Mouse (Mus musculus): ENCODE data around the gene Cc2d2b.

Cc2d2b gene

GRCm38 (mm10) chr19:40748559-40748958, at the start of gene Cc2d2b:
Gene Cc2d2b, plus strand, starts transcription at chr19:40748753.
- DNase-seq, result peak; percentile 78

- DNase-seq, result peak; percentile 82
These were observed 48.7 kb upstream of the Cc2d2b start for GRCm38 (mm10) chr19:40699816-40700215.

- peak; percentile 94 for DNase-seq
These were observed 46.1 kb upstream of the Cc2d2b start for GRCm38 (mm10) chr19:40702406-40702805.

- peak; percentile 76 for DNase-seq
These were observed 35.5 kb upstream of the Cc2d2b start for GRCm38 (mm10) chr19:40712889-40713628.

GRCm38 (mm10) chr19:40714700-40715099, 33.9 kb upstream of the Cc2d2b start:
- DNase-seq, result peak; percentile 71

- peak; percentile 94 for DNase-seq
These were observed 31.6 kb upstream of the Cc2d2b start for GRCm38 (mm10) chr19:40716981-40717380.

GRCm38 (mm10) chr19:40719439-40720105, 29.0 kb upstream of the Cc2d2b start:
- DNase-seq, result peak; percentile 81

- peak; percentile 78 for DNase-seq
These were observed 28.2 kb upstream of the Cc2d2b start for GRCm38 (mm10) chr19:40720381-40720780.

- peak; percentile 83 for DNase-seq
These were observed 26.2 kb upstream of the Cc2d2b start for GRCm38 (mm10) chr19:40722137-40723038.

- DNase-seq, result peak; percentile 74
These were observed 25.0 kb upstream of the Cc2d2b start for GRCm38 (mm10) chr19:40723516-40723915.

GRCm38 (mm10) chr19:40726148-40726547, 22.4 kb upstream of the Cc2d2b start:
- DNase-seq, result peak; percentile 98

GRCm38 (mm10) chr19:40726614-40727013, 21.9 kb upstream of the Cc2d2b start:
- peak; percentile 90 for DNase-seq

- DNase-seq, result peak; percentile 80
These were observed 20.3 kb upstream of the Cc2d2b start for GRCm38 (mm10) chr19:40728213-40728612.

GRCm38 (mm10) chr19:40728732-40729420, 19.7 kb upstream of the Cc2d2b start:
- DNase-seq, result peak; percentile 94

- DNase-seq, result no peak
These were observed 15.1 kb upstream of the Cc2d2b start for GRCm38 (mm10) chr19:40733409-40733808.

GRCm38 (mm10) chr19:40733849-40734248, 14.7 kb upstream of the Cc2d2b start:
- peak; percentile 81 for DNase-seq

- peak; percentile 96 for DNase-seq
These were observed 11.7 kb upstream of the Cc2d2b start for GRCm38 (mm10) chr19:40736680-40737512.

GRCm38 (mm10) chr19:40737613-40738012, 10.9 kb upstream of the Cc2d2b start:
- DNase-seq, result no peak

- peak; percentile 87 for DNase-seq
These were observed 9.7 kb upstream of the Cc2d2b start for GRCm38 (mm10) chr19:40738683-40739324.

GRCm38 (mm10) chr19:40746603-40747002, 1.9 kb upstream of the Cc2d2b start:
- no peak for DNase-seq

GRCm38 (mm10) chr19:40754311-40754710, 5.8 kb downstream of the Cc2d2b start:
- DNase-seq, result peak; percentile 84

All from heart, adult 11 months (tissue).